13 mouse cellular contexts compared by ENCODE assay signal in the genomic region with DNA sequence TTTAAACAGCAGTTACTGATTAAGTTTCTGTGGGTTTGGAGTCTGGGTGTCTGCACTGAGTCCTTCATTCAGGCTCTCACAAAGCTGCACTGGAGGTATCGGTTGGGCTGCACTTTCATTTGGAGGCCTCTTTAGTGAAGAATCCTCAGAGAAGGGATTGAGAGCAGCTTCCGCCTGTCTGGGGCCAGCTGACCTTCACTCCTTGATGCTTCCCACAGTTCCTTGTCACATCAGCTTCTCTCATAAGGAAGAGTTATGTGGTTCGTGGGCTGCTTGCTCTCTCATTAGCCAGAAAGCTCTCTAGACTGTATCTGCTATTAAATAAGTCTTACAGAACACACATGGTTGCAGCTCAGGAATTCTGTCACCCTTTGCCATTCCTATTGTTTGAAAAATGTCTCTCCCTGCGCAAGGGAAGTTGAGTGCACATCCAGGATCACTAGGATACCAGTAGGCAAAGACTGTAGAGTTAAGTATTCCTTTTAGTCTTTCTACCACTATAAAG.
DNase-seq lines count a peak whose midpoint lies in the region; ATAC-seq and TF ChIP-seq lines count a peak whose summit lies in the region.
"Had no signal": no experiment of that assay in that cellular context is flagged by ENCODE, and none has a peak within 500 bp of the region (broad histone marks: within the 10 kb centered on the region; RNA-seq: fewer than 3 reads in every experiment).

No protein-coding gene starts in this region.

- H3K4me1 ChIP-seq in heart, embryonic 15.5 days (replicated peaks): peaks cover 37% of the 10 kb centered on the region
- H3K4me1 ChIP-seq in stomach, embryonic 14.5 days (ENCODE audit: control insufficient read depth, insufficient read depth, low read length): peaks cover 23% of the 10 kb centered on the region
- H3K4me1 ChIP-seq in stomach, postnatal 0 days (replicated peaks; ENCODE audit: control insufficient read depth, insufficient read depth): 0 out of 2 replicates have a peak, but pooled peaks cover 2% of the 10 kb centered on the region
- H3K4me1 ChIP-seq in liver, embryonic 12.5 days: no peaks in the 10 kb centered on the region

- H3K27ac ChIP-seq in heart, embryonic 15.5 days: peak overlapping the region; percentile 87
- peak overlapping the region; percentile 90; the same call in 1 of the 2 replicates for H3K27ac ChIP-seq in stomach, embryonic 14.5 days (ENCODE audit: low read length)
- H3K27ac ChIP-seq in stomach, postnatal 0 days (replicated peaks): no peak overlapping the region
- no peak overlapping the region for H3K27ac ChIP-seq in liver, embryonic 12.5 days
- H3K27ac ChIP-seq: forebrain, embryonic 15.5 days; hindbrain, embryonic 14.5 days had no signal

- TF ChIP-seq CTCF in stomach, postnatal 0 days (IDR thresholded peaks at IDR 0.05; ENCODE audit: low read depth): no peak

- H3K27me3 ChIP-seq in heart, embryonic 15.5 days: 0 out of 2 replicates have a peak, but pooled peaks cover 2% of the 10 kb centered on the region
- no peaks in the 10 kb centered on the region for H3K27me3 ChIP-seq in stomach, embryonic 14.5 days (ENCODE audit: control insufficient read depth, insufficient read depth, low read length)
- H3K27me3 ChIP-seq in stomach, postnatal 0 days (ENCODE audit: control insufficient read depth, insufficient read depth, low read length): no peaks in the 10 kb centered on the region
- H3K27me3 ChIP-seq in liver, embryonic 12.5 days (replicated peaks): no peaks in the 10 kb centered on the region; the same call in 1 of the 2 replicates
- H3K27me3 ChIP-seq: forebrain, embryonic 15.5 days; neural tube, embryonic 15.5 days had no signal

- H3K4me2 ChIP-seq in heart, embryonic 15.5 days: no peak overlapping the region
- H3K4me2 ChIP-seq in stomach, embryonic 14.5 days (replicated peaks; ENCODE audit: low read depth, low read length): no peak overlapping the region
- H3K4me2 ChIP-seq in stomach, postnatal 0 days (replicated peaks; ENCODE audit: low read depth): no peak overlapping the region
- no peak overlapping the region for H3K4me2 ChIP-seq in liver, embryonic 12.5 days

- TF ChIP-seq EP300 in stomach, postnatal 0 days (optimal IDR thresholded peaks at IDR 0.05): no peak

- H3K9me3 ChIP-seq in heart, embryonic 15.5 days (replicated peaks): no peaks in the 10 kb centered on the region
- no peaks in the 10 kb centered on the region for H3K9me3 ChIP-seq in stomach, embryonic 14.5 days (ENCODE audit: control insufficient read depth, low read depth, low read length)
- no peaks in the 10 kb centered on the region for H3K9me3 ChIP-seq in stomach, postnatal 0 days (ENCODE audit: control insufficient read depth, low read length)
- H3K9me3 ChIP-seq in liver, embryonic 12.5 days (replicated peaks): no peaks in the 10 kb centered on the region
- H3K9me3 ChIP-seq: forebrain, embryonic 15.5 days; neural tube, embryonic 15.5 days had no signal

- no peaks in the 10 kb centered on the region for H3K36me3 ChIP-seq in heart, embryonic 15.5 days
- H3K36me3 ChIP-seq in stomach, embryonic 14.5 days (ENCODE audit: control insufficient read depth, insufficient read depth, low read length): no peaks in the 10 kb centered on the region
- H3K36me3 ChIP-seq in stomach, postnatal 0 days (ENCODE audit: control insufficient read depth, insufficient read depth, low read length): no peaks in the 10 kb centered on the region
- no peaks in the 10 kb centered on the region for H3K36me3 ChIP-seq in liver, embryonic 12.5 days
- H3K36me3 ChIP-seq: forebrain, embryonic 15.5 days; neural tube, embryonic 15.5 days had no signal

- no peak overlapping the region for H3K9ac ChIP-seq in heart, embryonic 15.5 days
- no peak overlapping the region for H3K9ac ChIP-seq in stomach, embryonic 14.5 days (replicated peaks; ENCODE audit: low read depth, low read length)
- H3K9ac ChIP-seq in stomach, postnatal 0 days (ENCODE audit: low read length): no peak overlapping the region
- H3K9ac ChIP-seq in liver, embryonic 12.5 days: no peak overlapping the region
- H3K9ac ChIP-seq: forebrain, embryonic 15.5 days; hindbrain, embryonic 14.5 days; neural tube, embryonic 15.5 days had no signal

- 62% methylated on average over 4 of the region's 4 CpGs for WGBS in heart, embryonic 15.5 days
- WGBS in stomach, embryonic 14.5 days: 50% methylated on average over 4 of the region's 4 CpGs
- 62% methylated on average over 4 of the region's 4 CpGs for WGBS in stomach, postnatal 0 days
- WGBS in liver, embryonic 12.5 days (ENCODE audit: insufficient replicate concordance): 55% methylated on average over 4 of the region's 4 CpGs

- no peak for ATAC-seq in heart, embryonic 15.5 days (replicated peaks; ENCODE audit: insufficient number of reproducible peaks, insufficient read depth, low FRiP score, low read depth)
- ATAC-seq in stomach, embryonic 14.5 days (ENCODE audit: insufficient number of reproducible peaks, insufficient read depth, low FRiP score, low read depth): no peak
- no peak for ATAC-seq in stomach, postnatal 0 days (ENCODE audit: low FRiP score, low TSS enrichment)
- ATAC-seq in liver, embryonic 12.5 days: no peak
- no peak for ATAC-seq in granulocyte monocyte progenitor cell, adult 5-6 weeks (replicated peaks; ENCODE audit: poor library complexity, severe bottlenecking)
- ATAC-seq: forebrain, embryonic 15.5 days had no signal

- no peak for DNase-seq in heart, adult 9 months (ENCODE audit: low spot score in 2 of 2)
- no peak for DNase-seq in stomach, postnatal 0 days (ENCODE audit: low spot score)
- peak; percentile 26 for DNase-seq in kidney, postnatal 14 days
- DNase-seq: cerebellum, adult 8-10 months; lung, adult 18-20 months; thymus, postnatal 4 days had no signal

- H3K4me3 ChIP-seq in heart, embryonic 15.5 days: no peak overlapping the region
- no peak overlapping the region for H3K4me3 ChIP-seq in stomach, embryonic 14.5 days (ENCODE audit: low read depth, low read length)
- no peak overlapping the region for H3K4me3 ChIP-seq in stomach, postnatal 0 days (ENCODE audit: low read depth, low read length)
- H3K4me3 ChIP-seq in liver, embryonic 12.5 days: no peak overlapping the region
- H3K4me3 ChIP-seq: forebrain, embryonic 15.5 days had no signal

Comparison
In these comparisons a context has a peak if more than half of its experiments do, and no peak if none do; other contexts are left out.
1. H3K27ac ChIP-seq: peak in heart, embryonic 15.5 days (single experiment) and stomach, embryonic 14.5 days (single experiment); none in stomach, postnatal 0 days (single experiment) and liver, embryonic 12.5 days (single experiment).